Mouse (Mus musculus) heart, embryonic 15.5 days (tissue): Measurements from ENCODE around the gene Med20. TPM values are rescaled to one million over a fixed set of nuclear protein-coding genes. Genes with fewer than 3 reads are reported as not detected.
A peak's percentile ranks its signal among the peaks of the same experiment; 100 is the strongest.
"Not testable (repeated sequence)": the region's sequence is repeated elsewhere in the genome, so short reads cannot be mapped to it uniquely, and the experiment has no call there.

Experiments
- ATAC-seq: fragments of 200-750 bp; cut with Nextera tagmentation; replicated peaks from 2 replicates; pipeline ENCODE4 v1.8.0; 2017; ENCODE audit warnings: low read depth, moderate TSS enrichment; ENCODE audit not compliant: insufficient number of reproducible peaks, insufficient read depth, low FRiP score
- H3K27ac ChIP-seq: fragments of 300-500 bp; sonication (generic); 2 replicates; pipeline ENCODE4 v1.5.1; 2015; ENCODE audit warnings: mild to moderate bottlenecking, inconsistent platforms
- H3K27me3 ChIP-seq: fragments of 300-500 bp; sonication (generic); 2 replicates; pipeline ENCODE4 v1.6.1; 2015; ENCODE audit warnings: inconsistent platforms
- H3K36me3 ChIP-seq: fragments of 300-500 bp; sonication (generic); 2 replicates; pipeline ENCODE4 v1.6.1; 2015; ENCODE audit warnings: mild to moderate bottlenecking, inconsistent platforms
- H3K4me1 ChIP-seq: fragments of 300-500 bp; sonication (generic); replicated peaks from 2 replicates; pipeline ENCODE4 v1.6.1; 2015; ENCODE audit warnings: inconsistent platforms
- H3K4me2 ChIP-seq: fragments of 300-500 bp; sonication (generic); 2 replicates; pipeline ENCODE4 v1.6.1; 2015; ENCODE audit warnings: inconsistent platforms, mild to moderate bottlenecking, moderate library complexity
- H3K4me3 ChIP-seq: fragments of 300-500 bp; sonication (generic); 2 replicates; pipeline ENCODE4 v1.5.1; 2015; ENCODE audit warnings: mild to moderate bottlenecking, inconsistent platforms
- H3K9ac ChIP-seq: fragments of 300-500 bp; sonication (generic); 2 replicates; pipeline ENCODE4 v1.6.1; 2015; ENCODE audit warnings: mild to moderate bottlenecking, inconsistent platforms
- H3K9me3 ChIP-seq: fragments of 300-500 bp; sonication (generic); replicated peaks from 2 replicates; pipeline ENCODE4 v1.6.1; 2016; ENCODE audit warnings: inconsistent platforms
- WGBS: fragments of 180-500 bp; shearing (Covaris S2); methylation state at CpG from one replicate; pipeline ENCODE4 v1.1.7; 2015; ENCODE audit warnings: mixed read lengths; 5-methylcytosine and 5-hydroxymethylcytosine counted together
- polyA plus RNA-seq: library from polyadenylated mRNA; unstranded; fragments of >200 nt; fragmentation: Nextera tagmentation; extraction: Ambion mirVana; gene quantifications from 2 replicates; pipeline ENCODE4 v1.2.1, GENCODE M21; 2015

Gene Med20
- polyA plus RNA-seq, 1 experiment from 2014 or later = 25.4 TPM

- Histone ChIP-seq H3K27ac (peak overlapping the region; percentile 93), H3K4me3 (peak overlapping the region; percentile 85), H3K9ac (peak overlapping the region; percentile 81), H3K4me2 (peak overlapping the region; percentile 98), H3K36me3 (peaks cover 14% of the 10 kb centered on the region), H3K4me1 (peaks cover 26% of the 10 kb centered on the region), H3K27me3 (no peaks in the 10 kb centered on the region), H3K9me3 (no peaks in the 10 kb centered on the region)
- under 1% methylated on average over 62 of the region's 63 CpGs for WGBS
- ATAC-seq = peak; percentile 94
These were observed 17.7 kb downstream of the Med20 start for GRCm38 (mm10) chr17:47628851-47629676.

GRCm38 (mm10) chr17:47629717-47630677 is 18.6 kb downstream of the Med20 start:
- Histone ChIP-seq H3K4me1 (peaks cover 26% of the 10 kb centered on the region), H3K9me3 (no peaks in the 10 kb centered on the region), H3K36me3 (0 out of 2 replicates have a peak, but pooled peaks cover 8% of the 10 kb centered on the region), H3K27ac (peak overlapping the region; percentile 93), H3K4me3 (peak overlapping the region; percentile 85), H3K4me2 (peak overlapping the region; percentile 98), H3K27me3 (no peaks in the 10 kb centered on the region), H3K9ac (peak overlapping the region; percentile 81)
- under 1% methylated on average over 61 of the region's 61 CpGs for WGBS
- ATAC-seq = peak; percentile 19

GRCm38 (mm10) chr17:47630678-47631065 is 19.3 kb downstream of the Med20 start, which contains the start of gene Usp49:
Gene Usp49, plus strand, starts transcription at chr17:47630690.
- H3K4me2 ChIP-seq = peak within 1 kb of the TSS; percentile 98
- no peak for ATAC-seq
- peak within 1 kb of the TSS; percentile 85 for H3K4me3 ChIP-seq
- H3K27me3 ChIP-seq = no peaks in the 10 kb centered on the region
- peak within 1 kb of the TSS; percentile 81 for H3K9ac ChIP-seq
- 3% methylated on average over 3 of the region's 3 CpGs for WGBS
- H3K4me1 ChIP-seq = peaks cover 26% of the 10 kb centered on the region
- 0 out of 2 replicates have a peak, but pooled peaks cover 4% of the 10 kb centered on the region for H3K36me3 ChIP-seq
- H3K27ac ChIP-seq = peak within 1 kb of the TSS; percentile 93
- H3K9me3 ChIP-seq = no peaks in the 10 kb centered on the region

- Histone ChIP-seq H3K36me3 (no peaks in the 10 kb centered on the region; the same call in 1 of the 2 replicates), H3K4me1 (peaks cover 26% of the 10 kb centered on the region), H3K27ac (no peak overlapping the region), H3K27me3 (no peaks in the 10 kb centered on the region), H3K9me3 (no peaks in the 10 kb centered on the region), H3K9ac (no peak overlapping the region), H3K4me3 (no peak overlapping the region), H3K4me2 (no peak overlapping the region)
- no peak for ATAC-seq
- WGBS = 63% methylated on average over 4 of the region's 4 CpGs
These were observed 20.9 kb downstream of the Med20 start for GRCm38 (mm10) chr17:47632181-47632840.

- Histone ChIP-seq H3K4me3 (no peak overlapping the region), H3K36me3 (no peaks in the 10 kb centered on the region; the same call in 1 of the 2 replicates), H3K9me3 (no peaks in the 10 kb centered on the region), H3K27me3 (no peaks in the 10 kb centered on the region), H3K9ac (no peak overlapping the region), H3K4me2 (no peak overlapping the region), H3K4me1 (peaks cover 16% of the 10 kb centered on the region), H3K27ac (no peak overlapping the region)
- WGBS = 76% methylated on average over 7 of the region's 7 CpGs
- no peak for ATAC-seq
These were observed 22.8 kb downstream of the Med20 start for GRCm38 (mm10) chr17:47633999-47634770.

- Histone ChIP-seq H3K9me3 (no peaks in the 10 kb centered on the region), H3K27me3 (no peaks in the 10 kb centered on the region)
These were observed 31.6 kb downstream of the Med20 start for GRCm38 (mm10) chr17:47642992-47643391.

GRCm38 (mm10) chr17:47646683-47647082 is 35.3 kb downstream of the Med20 start:
- H3K36me3 ChIP-seq = no peaks in the 10 kb centered on the region
- no peaks in the 10 kb centered on the region for H3K27me3 ChIP-seq
- ATAC-seq = no peak
- no peak overlapping the region for H3K4me2 ChIP-seq
- WGBS = 82% methylated on average over 1 of the region's 1 CpGs
- no peak overlapping the region for H3K4me3 ChIP-seq
- H3K4me1 ChIP-seq = no peaks in the 10 kb centered on the region
- H3K27ac ChIP-seq = no peak overlapping the region
- H3K9me3 ChIP-seq = no peaks in the 10 kb centered on the region
- no peak overlapping the region for H3K9ac ChIP-seq

More at GRCm38 (mm10) chr17:47642992-47643391, 31.6 kb downstream of the Med20 start:
- Histone ChIP-seq H3K36me3 (no peaks in the 10 kb centered on the region), H3K4me3 (no peak overlapping the region), H3K4me1 (no peaks in the 10 kb centered on the region), H3K9ac (no peak overlapping the region), H3K27ac (no peak overlapping the region), H3K4me2 (no peak overlapping the region)
- no peak for ATAC-seq
- WGBS = 80% methylated on average over 2 of the region's 2 CpGs

- WGBS = 68% methylated on average over 4 of the region's 4 CpGs
- no peak overlapping the region for H3K4me2 ChIP-seq
- no peak overlapping the region for H3K4me3 ChIP-seq
- H3K9me3 ChIP-seq = no peaks in the 10 kb centered on the region
- no peak overlapping the region for H3K27ac ChIP-seq
- H3K27me3 ChIP-seq = no peaks in the 10 kb centered on the region
- no peak for ATAC-seq
- H3K36me3 ChIP-seq = no peaks in the 10 kb centered on the region
- no peak overlapping the region for H3K9ac ChIP-seq
- H3K4me1 ChIP-seq = no peaks in the 10 kb centered on the region
These were observed 37.6 kb downstream of the Med20 start for GRCm38 (mm10) chr17:47648966-47649365.

GRCm38 (mm10) chr17:47651953-47652352 is 40.6 kb downstream of the Med20 start:
- H3K9me3 ChIP-seq = no peaks in the 10 kb centered on the region
- no peak for ATAC-seq
- no peak overlapping the region for H3K4me2 ChIP-seq
- no peaks in the 10 kb centered on the region for H3K4me1 ChIP-seq
- no peaks in the 10 kb centered on the region for H3K27me3 ChIP-seq
- no peak overlapping the region for H3K9ac ChIP-seq
- H3K4me3 ChIP-seq = no peak overlapping the region
- H3K36me3 ChIP-seq = no peaks in the 10 kb centered on the region
- H3K27ac ChIP-seq = no peak overlapping the region
- 89% methylated on average over 2 of the region's 2 CpGs for WGBS

GRCm38 (mm10) chr17:47654346-47654745 is 43.0 kb downstream of the Med20 start:
- H3K36me3 ChIP-seq, H3K9ac ChIP-seq, H3K4me1 ChIP-seq, H3K27ac ChIP-seq, ATAC-seq, H3K4me3 ChIP-seq, H3K9me3 ChIP-seq, H3K27me3 ChIP-seq, H3K4me2 ChIP-seq: not testable (repeated sequence)
- 91% methylated on average over 8 of the region's 8 CpGs for WGBS
